Mouse (Mus musculus) left cerebral cortex, adult 18-20 months (tissue): Measurements from ENCODE around the gene Il17rc. TPM values are rescaled to one million over a fixed set of nuclear protein-coding genes. Genes with fewer than 3 reads are reported as not detected.

Experiments used
- DNase-seq, 2 experiments: peaks; one replicate each; pipeline ENCODE4 v3.0.0; 2021 to 2022; ENCODE audit warnings: low spot score in 2 of 2, mixed read lengths in 1 of 2
- total RNA-seq, 2 experiments: library from RNA; stranded (reverse); gene quantifications; 2 replicates each; pipeline ENCODE4 v1.2.3; 2021

Gene Il17rc
- total RNA-seq, 2 experiments from 2014 or later, result 4.9 to 8.2 TPM

GRCm38 (mm10) chr6:113451839-113452238 is 19.4 kb upstream of the Il17rc start:
- no peak for DNase-seq

GRCm38 (mm10) chr6:113455007-113455406 is 16.2 kb upstream of the Il17rc start:
- no peak for DNase-seq

GRCm38 (mm10) chr6:113457952-113458534 is 13.2 kb upstream of the Il17rc start, which contains the start of gene Il17re:
Il17re (plus strand) TSS chr6:113458484.
- DNase-seq, result no peak

GRCm38 (mm10) chr6:113458635-113459034 is 12.6 kb upstream of the Il17rc start:
- DNase-seq, result no peak

GRCm38 (mm10) chr6:113464040-113464439 is 7.2 kb upstream of the Il17rc start:
- no peak for DNase-seq

- no peak for DNase-seq
Observed at GRCm38 (mm10) chr6:113465602-113466001, 5.6 kb upstream of the Il17rc start.

- DNase-seq, result no peak
Observed at GRCm38 (mm10) chr6:113468512-113468911, 2.7 kb upstream of the Il17rc start.

- peak; percentile 54 to 55 for DNase-seq
Observed at GRCm38 (mm10) chr6:113469021-113469420, 2.2 kb upstream of the Il17rc start.

- DNase-seq, result peak; percentile 76 to 80
Observed at GRCm38 (mm10) chr6:113469432-113469831, 1.8 kb upstream of the Il17rc start.

GRCm38 (mm10) chr6:113472061-113472460 is 834 bp downstream of the Il17rc start:
- DNase-seq, result no peak

GRCm38 (mm10) chr6:113473246-113473645 is 2.0 kb downstream of the Il17rc start:
- no peak for DNase-seq

- DNase-seq, result no peak
Observed at GRCm38 (mm10) chr6:113473715-113474114, 2.5 kb downstream of the Il17rc start.

GRCm38 (mm10) chr6:113477353-113477752 is 6.1 kb downstream of the Il17rc start:
- DNase-seq, result no peak

GRCm38 (mm10) chr6:113478906-113479305 is 7.7 kb downstream of the Il17rc start:
- DNase-seq, result no peak

- no peak for DNase-seq
Observed at GRCm38 (mm10) chr6:113480555-113481373, 9.5 kb downstream of the Il17rc start.

GRCm38 (mm10) chr6:113482477-113483099 is 11.4 kb downstream of the Il17rc start:
- DNase-seq, result peak in 1 of 2 experiments; percentile 55

GRCm38 (mm10) chr6:113483100-113483615 is 11.9 kb downstream of the Il17rc start, which contains the start of gene Creld1:
Creld1 (plus strand) TSS chr6:113483297.
- DNase-seq, result peak; percentile 90 to 93

- DNase-seq, result no peak
Observed at GRCm38 (mm10) chr6:113483729-113484128, 12.5 kb downstream of the Il17rc start.

GRCm38 (mm10) chr6:113487125-113487576 is 15.9 kb downstream of the Il17rc start:
- no peak for DNase-seq

GRCm38 (mm10) chr6:113489410-113489809 is 18.2 kb downstream of the Il17rc start:
- DNase-seq, result no peak

GRCm38 (mm10) chr6:113492101-113492864 is 21.1 kb downstream of the Il17rc start:
- DNase-seq, result peak; percentile 70 to 82
